Mouse (Mus musculus): ENCODE data around the gene Npas2. TPM values are rescaled to one million over a fixed set of nuclear protein-coding genes. Genes with fewer than 3 reads are reported as not detected.
A peak's percentile ranks its signal among the peaks of the same experiment; 100 is the strongest.

The Npas2 gene
- polyA plus RNA-seq, 1 experiment from 2014 or later: 0.05 TPM

DNA sequence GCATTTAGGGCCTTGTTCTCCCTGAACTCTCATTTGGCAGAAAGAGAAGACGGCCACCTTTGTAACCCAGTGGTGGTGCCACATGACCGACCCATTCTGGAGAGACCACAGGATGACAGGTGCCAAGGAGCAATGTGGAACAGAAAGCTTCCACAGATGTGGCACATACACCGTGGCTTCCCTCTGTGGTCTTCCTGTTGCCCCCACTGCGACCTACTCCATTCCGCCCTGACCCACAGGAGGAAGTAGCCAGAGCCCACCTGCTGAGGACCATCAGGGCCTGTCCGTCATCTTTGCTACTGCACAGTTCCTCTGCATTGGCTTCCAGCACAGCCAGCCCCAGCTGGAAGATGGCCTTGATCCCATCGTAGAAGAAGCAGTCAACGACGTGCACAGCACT lies 187.5 kb downstream of the Npas2 start:
- no peaks in the 10 kb centered on the region for H3K9me3 ChIP-seq (ENCODE audit: control insufficient read depth, low read length)
- no peaks in the 10 kb centered on the region for H3K4me1 ChIP-seq (ENCODE audit: control insufficient read depth, insufficient read depth, low read length)
- H3K4me2 ChIP-seq: no peak overlapping the region
- no peak overlapping the region for H3K9ac ChIP-seq (ENCODE audit: low read length)
- peak; percentile 19 for DNase-seq (ENCODE audit: low spot score, missing footprints)
- H3K36me3 ChIP-seq (ENCODE audit: control insufficient read depth, insufficient read depth, low read length): no peaks in the 10 kb centered on the region
- ATAC-seq (ENCODE audit: low FRiP score): no peak
- 84% methylated on average over 9 of the region's 9 CpGs for WGBS
- H3K4me3 ChIP-seq (ENCODE audit: low read depth, low read length): no peak overlapping the region
- H3K27me3 ChIP-seq (ENCODE audit: control insufficient read depth, insufficient read depth, low read length): no peaks in the 10 kb centered on the region
- no peak overlapping the region for H3K27ac ChIP-seq (ENCODE audit: low read depth, low read length)

DNA sequence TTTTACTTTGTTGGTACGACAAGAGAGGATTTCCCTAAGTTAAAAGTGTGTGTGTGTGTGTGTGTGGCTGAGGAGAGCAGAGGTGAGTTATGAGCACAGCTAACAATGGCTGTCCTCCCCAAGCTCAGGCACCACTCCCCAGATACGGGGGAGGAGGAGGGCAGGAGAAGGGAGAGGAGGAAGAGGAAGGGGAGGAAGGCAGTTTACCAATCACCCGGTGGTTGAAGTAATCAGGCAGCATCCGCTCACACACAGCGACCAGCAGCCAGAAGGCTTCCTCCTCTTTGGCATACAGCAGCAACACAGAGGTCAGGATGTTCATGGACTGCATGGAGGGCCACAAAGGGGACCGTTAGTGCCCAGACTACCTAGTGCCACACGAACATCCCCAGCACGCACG lies 191.4 kb downstream of the Npas2 start:
- H3K27me3 ChIP-seq (ENCODE audit: control insufficient read depth, insufficient read depth, low read length): no peaks in the 10 kb centered on the region
- DNase-seq (ENCODE audit: low spot score, missing footprints) (no peak), ATAC-seq (ENCODE audit: low FRiP score) (no peak)
- WGBS: 86% methylated on average over 9 of the region's 9 CpGs
- H3K4me3 ChIP-seq (ENCODE audit: low read depth, low read length): no peak overlapping the region
- H3K27ac ChIP-seq (ENCODE audit: low read depth, low read length): no peak overlapping the region
- H3K4me2 ChIP-seq: no peak overlapping the region
- no peaks in the 10 kb centered on the region for H3K9me3 ChIP-seq (ENCODE audit: control insufficient read depth, low read length)
- no peak overlapping the region for H3K9ac ChIP-seq (ENCODE audit: low read length)
- no peaks in the 10 kb centered on the region for H3K4me1 ChIP-seq (ENCODE audit: control insufficient read depth, insufficient read depth, low read length)
- no peaks in the 10 kb centered on the region for H3K36me3 ChIP-seq (ENCODE audit: control insufficient read depth, insufficient read depth, low read length)

DNA sequence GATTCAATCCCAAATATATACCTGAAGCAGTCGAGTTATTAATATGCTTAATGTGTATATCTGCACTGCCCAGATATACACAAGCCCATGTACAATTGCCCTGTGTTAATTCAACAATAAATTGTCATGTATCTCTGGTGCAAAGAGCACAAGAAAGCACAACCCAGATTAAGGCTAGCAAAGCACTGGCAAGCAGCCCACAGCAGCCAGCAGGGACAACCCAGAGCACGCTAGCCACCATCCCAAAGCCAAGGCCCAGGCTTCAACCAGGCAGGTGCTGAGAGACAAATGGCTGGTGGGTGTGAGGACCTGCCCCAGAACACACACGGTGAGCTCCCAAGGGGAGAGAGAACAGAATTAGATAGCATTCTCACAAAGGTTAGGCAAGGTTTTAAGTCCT lies 192.9 kb downstream of the Npas2 start:
- ATAC-seq (ENCODE audit: low FRiP score) (no peak), DNase-seq (ENCODE audit: low spot score, missing footprints) (no peak)
- Histone ChIP-seq H3K4me1 (ENCODE audit: control insufficient read depth, insufficient read depth, low read length) (no peaks in the 10 kb centered on the region), H3K27me3 (ENCODE audit: control insufficient read depth, insufficient read depth, low read length) (no peaks in the 10 kb centered on the region), H3K9me3 (ENCODE audit: control insufficient read depth, low read length) (no peaks in the 10 kb centered on the region), H3K36me3 (ENCODE audit: control insufficient read depth, insufficient read depth, low read length) (no peaks in the 10 kb centered on the region), H3K4me2 (no peak overlapping the region), H3K9ac (ENCODE audit: low read length) (no peak overlapping the region), H3K4me3 (ENCODE audit: low read depth, low read length) (no peak overlapping the region), H3K27ac (ENCODE audit: low read depth, low read length) (no peak overlapping the region)
- 83% methylated on average over 3 of the region's 3 CpGs for WGBS

DNA sequence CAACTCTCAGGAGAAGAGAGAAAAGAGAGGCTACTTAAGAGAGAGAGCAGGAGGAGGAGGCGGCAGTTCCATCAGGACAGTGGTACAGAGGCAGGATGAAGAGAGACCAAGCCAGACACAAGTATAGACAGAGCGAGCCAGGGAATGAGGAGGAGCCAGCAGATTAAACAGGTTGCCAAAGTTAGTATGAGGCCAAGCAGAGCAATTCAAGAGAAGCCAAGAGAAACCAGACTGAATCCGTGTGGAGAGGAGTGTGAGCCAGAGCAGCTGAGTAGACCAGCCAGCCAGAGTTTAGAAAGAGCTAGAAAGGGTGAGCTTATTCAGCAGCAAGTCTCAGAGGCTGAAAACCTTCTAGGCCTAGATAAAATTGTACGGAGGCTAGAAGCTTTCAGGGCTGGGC lies 194.0 kb downstream of the Npas2 start:
- WGBS: 88% methylated on average over 4 of the region's 4 CpGs
- ATAC-seq (ENCODE audit: low FRiP score): no peak
- Histone ChIP-seq H3K4me2 (no peak overlapping the region), H3K27me3 (ENCODE audit: control insufficient read depth, insufficient read depth, low read length) (no peaks in the 10 kb centered on the region), H3K27ac (ENCODE audit: low read depth, low read length) (no peak overlapping the region), H3K4me3 (ENCODE audit: low read depth, low read length) (no peak overlapping the region), H3K9me3 (ENCODE audit: control insufficient read depth, low read length) (no peaks in the 10 kb centered on the region), H3K36me3 (ENCODE audit: control insufficient read depth, insufficient read depth, low read length) (no peaks in the 10 kb centered on the region), H3K4me1 (ENCODE audit: control insufficient read depth, insufficient read depth, low read length) (no peaks in the 10 kb centered on the region), H3K9ac (ENCODE audit: low read length) (no peak overlapping the region)
- peak; percentile 62 for DNase-seq (ENCODE audit: low spot score, missing footprints)

DNA sequence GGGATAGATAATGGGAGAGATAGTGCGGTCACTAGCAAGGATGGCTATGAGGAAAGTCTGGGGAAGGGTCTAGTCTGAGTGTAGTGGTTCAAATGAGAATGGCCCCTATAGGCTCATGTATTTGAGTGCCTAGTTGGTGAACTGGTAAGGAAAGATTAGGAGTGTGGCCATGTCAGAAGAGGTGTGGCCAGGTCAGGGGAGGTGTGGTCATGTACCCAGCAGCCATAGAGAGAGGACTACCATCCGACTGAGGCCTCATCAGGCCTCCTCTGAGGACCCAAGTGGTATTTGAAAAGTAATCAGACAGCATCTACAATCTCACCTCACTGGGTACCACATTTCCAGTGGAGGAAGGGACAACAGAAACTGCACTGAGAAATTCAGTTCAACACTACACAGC lies 194.6 kb downstream of the Npas2 start:
- DNase-seq (ENCODE audit: low spot score, missing footprints) (peak; percentile 19), ATAC-seq (ENCODE audit: low FRiP score) (no peak)
- WGBS: 85% methylated on average over 2 of the region's 2 CpGs
- Histone ChIP-seq H3K27me3 (ENCODE audit: control insufficient read depth, insufficient read depth, low read length) (no peaks in the 10 kb centered on the region), H3K27ac (ENCODE audit: low read depth, low read length) (no peak overlapping the region), H3K9me3 (ENCODE audit: control insufficient read depth, low read length) (no peaks in the 10 kb centered on the region), H3K36me3 (ENCODE audit: control insufficient read depth, insufficient read depth, low read length) (no peaks in the 10 kb centered on the region), H3K4me1 (ENCODE audit: control insufficient read depth, insufficient read depth, low read length) (no peaks in the 10 kb centered on the region), H3K9ac (ENCODE audit: low read length) (no peak overlapping the region), H3K4me3 (ENCODE audit: low read depth, low read length) (no peak overlapping the region), H3K4me2 (no peak overlapping the region)

DNA sequence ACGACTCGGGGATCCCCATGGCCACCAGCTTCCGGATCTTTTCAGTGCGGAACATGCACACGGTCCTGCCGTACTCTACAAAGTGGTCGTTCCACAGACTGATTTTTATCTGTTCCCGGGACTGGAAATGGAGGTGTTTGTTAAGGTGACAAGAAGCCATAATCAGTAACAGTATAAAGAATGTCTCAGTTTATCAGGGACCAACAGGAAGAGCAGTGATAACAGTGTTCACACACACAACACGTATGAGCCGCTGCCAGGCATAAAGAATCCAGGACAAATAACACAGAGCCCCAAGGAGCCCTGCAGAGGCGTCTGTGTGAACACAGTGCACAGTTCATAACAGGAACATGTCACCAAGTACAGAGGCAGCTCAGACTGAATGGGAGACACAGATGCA lies 195.8 kb downstream of the Npas2 start:
- Histone ChIP-seq H3K4me2 (no peak overlapping the region), H3K9me3 (ENCODE audit: control insufficient read depth, low read length) (no peaks in the 10 kb centered on the region), H3K9ac (ENCODE audit: low read length) (no peak overlapping the region), H3K4me3 (ENCODE audit: low read depth, low read length) (no peak overlapping the region), H3K36me3 (ENCODE audit: control insufficient read depth, insufficient read depth, low read length) (no peaks in the 10 kb centered on the region), H3K27ac (ENCODE audit: low read depth, low read length) (no peak overlapping the region), H3K4me1 (ENCODE audit: control insufficient read depth, insufficient read depth, low read length) (no peaks in the 10 kb centered on the region), H3K27me3 (ENCODE audit: control insufficient read depth, insufficient read depth, low read length) (no peaks in the 10 kb centered on the region)
- 93% methylated on average over 11 of the region's 11 CpGs for WGBS
- DNase-seq (ENCODE audit: low spot score, missing footprints) (no peak), ATAC-seq (ENCODE audit: low FRiP score) (no peak)

DNA sequence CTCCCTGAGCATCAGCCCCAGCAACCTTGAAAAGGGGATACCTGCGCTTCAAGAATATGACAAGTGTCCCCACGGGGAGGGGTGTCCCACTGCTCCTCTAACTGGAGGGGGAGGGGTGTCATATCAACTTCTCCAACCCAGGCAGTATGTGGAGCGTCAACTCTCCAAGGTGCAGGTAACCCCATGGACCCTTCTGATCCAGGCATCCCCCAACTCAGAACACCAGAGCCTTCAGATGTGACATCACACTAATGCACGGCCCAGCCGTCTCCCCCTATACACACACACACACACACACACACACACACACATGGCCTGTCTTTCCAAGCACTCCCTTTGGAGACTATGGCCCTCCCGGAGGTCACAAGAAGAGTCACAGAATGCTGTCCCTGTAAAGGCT lies 198.1 kb downstream of the Npas2 start:
- H3K4me2 ChIP-seq: no peak overlapping the region
- H3K27ac ChIP-seq (ENCODE audit: low read depth, low read length): no peak overlapping the region
- H3K4me3 ChIP-seq (ENCODE audit: low read depth, low read length): no peak overlapping the region
- no peaks in the 10 kb centered on the region for H3K36me3 ChIP-seq (ENCODE audit: control insufficient read depth, insufficient read depth, low read length)
- H3K9me3 ChIP-seq (ENCODE audit: control insufficient read depth, low read length): no peaks in the 10 kb centered on the region
- 0 out of 2 replicates have a peak, but pooled peaks have one; percentile 24 for ATAC-seq (ENCODE audit: low FRiP score)
- DNase-seq (ENCODE audit: low spot score, missing footprints): no peak
- H3K9ac ChIP-seq (ENCODE audit: low read length): no peak overlapping the region
- WGBS: 90% methylated on average over 6 of the region's 6 CpGs
- H3K4me1 ChIP-seq (ENCODE audit: control insufficient read depth, insufficient read depth, low read length): no peaks in the 10 kb centered on the region
- H3K27me3 ChIP-seq (ENCODE audit: control insufficient read depth, insufficient read depth, low read length): no peaks in the 10 kb centered on the region

DNA sequence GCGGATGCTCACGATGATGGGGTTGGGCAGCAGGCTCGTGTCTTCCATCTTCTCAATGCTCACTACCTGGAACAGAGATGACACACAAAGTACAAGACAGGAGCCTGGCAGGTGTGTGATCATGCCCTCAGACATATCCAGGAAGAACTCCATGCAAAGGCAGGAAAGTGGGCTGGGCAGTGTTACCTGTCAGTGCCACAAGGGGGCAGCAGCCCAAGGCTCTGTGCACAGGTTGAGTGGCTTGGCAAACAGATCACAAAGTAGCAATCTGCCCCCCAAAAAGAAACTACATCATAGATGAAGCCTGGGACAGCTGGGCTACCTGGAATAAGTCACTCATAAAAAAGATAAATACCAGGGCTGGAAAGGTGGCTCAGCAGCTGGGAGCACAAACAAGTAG lies 198.7 kb downstream of the Npas2 start:
- H3K9me3 ChIP-seq (ENCODE audit: control insufficient read depth, low read length): no peaks in the 10 kb centered on the region
- WGBS: 59% methylated on average over 3 of the region's 3 CpGs
- no peak overlapping the region for H3K4me3 ChIP-seq (ENCODE audit: low read depth, low read length)
- no peak overlapping the region for H3K4me2 ChIP-seq
- no peak overlapping the region for H3K9ac ChIP-seq (ENCODE audit: low read length)
- ATAC-seq (ENCODE audit: low FRiP score) (0 out of 2 replicates have a peak, but pooled peaks have one; percentile 22), DNase-seq (ENCODE audit: low spot score, missing footprints) (peak; percentile 90)
- H3K4me1 ChIP-seq (ENCODE audit: control insufficient read depth, insufficient read depth, low read length): no peaks in the 10 kb centered on the region
- no peaks in the 10 kb centered on the region for H3K36me3 ChIP-seq (ENCODE audit: control insufficient read depth, insufficient read depth, low read length)
- no peaks in the 10 kb centered on the region for H3K27me3 ChIP-seq (ENCODE audit: control insufficient read depth, insufficient read depth, low read length)
- no peak overlapping the region for H3K27ac ChIP-seq (ENCODE audit: low read depth, low read length)

DNA sequence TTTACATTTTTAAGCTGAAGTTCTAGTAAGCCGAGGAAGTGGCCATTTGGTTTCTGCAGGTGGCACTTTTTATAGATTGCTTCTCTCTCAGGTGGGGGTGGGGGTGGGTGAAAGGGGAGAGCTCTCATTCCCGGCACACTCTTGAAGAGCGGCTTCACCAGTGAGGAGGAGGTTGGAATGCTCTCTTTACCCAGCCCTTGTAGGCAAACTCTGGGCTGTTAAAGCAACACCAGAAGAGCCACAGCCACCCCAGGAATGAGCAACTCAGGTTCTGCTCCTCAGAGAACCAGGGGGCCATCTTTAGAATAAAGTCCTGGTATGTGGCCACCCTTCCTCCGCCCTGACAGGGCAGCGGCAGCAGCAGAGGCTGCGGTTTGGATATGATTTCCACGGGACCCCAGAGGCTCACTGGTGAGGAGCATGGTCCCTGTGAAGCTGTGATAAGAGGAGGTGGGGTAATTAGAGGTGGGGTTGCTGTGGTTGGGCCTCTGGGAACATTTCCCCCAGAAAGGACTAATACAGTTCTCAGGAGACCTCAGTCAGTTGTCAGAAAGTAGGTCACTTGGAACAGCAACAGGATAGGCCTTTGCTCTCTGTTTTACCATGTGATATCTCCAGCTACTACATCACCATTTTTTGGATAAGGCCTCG lies 199.8 kb downstream of the Npas2 start:
- Histone ChIP-seq H3K4me1 (ENCODE audit: control insufficient read depth, insufficient read depth, low read length) (no peaks in the 10 kb centered on the region), H3K27me3 (ENCODE audit: control insufficient read depth, insufficient read depth, low read length) (no peaks in the 10 kb centered on the region), H3K9me3 (ENCODE audit: control insufficient read depth, low read length) (no peaks in the 10 kb centered on the region), H3K4me3 (ENCODE audit: low read depth, low read length) (no peak overlapping the region), H3K36me3 (ENCODE audit: control insufficient read depth, insufficient read depth, low read length) (no peaks in the 10 kb centered on the region), H3K4me2 (no peak overlapping the region), H3K27ac (ENCODE audit: low read depth, low read length) (no peak overlapping the region), H3K9ac (ENCODE audit: low read length) (no peak overlapping the region)
- peak; percentile 45 for DNase-seq (ENCODE audit: low spot score, missing footprints)
- ATAC-seq (ENCODE audit: low FRiP score): no peak
- 88% methylated on average over 8 of the region's 8 CpGs for WGBS

All from midbrain, embryonic 11.5 days (tissue).